Mouse (Mus musculus): Measurements from ENCODE around the gene Vrtn.

DNA sequence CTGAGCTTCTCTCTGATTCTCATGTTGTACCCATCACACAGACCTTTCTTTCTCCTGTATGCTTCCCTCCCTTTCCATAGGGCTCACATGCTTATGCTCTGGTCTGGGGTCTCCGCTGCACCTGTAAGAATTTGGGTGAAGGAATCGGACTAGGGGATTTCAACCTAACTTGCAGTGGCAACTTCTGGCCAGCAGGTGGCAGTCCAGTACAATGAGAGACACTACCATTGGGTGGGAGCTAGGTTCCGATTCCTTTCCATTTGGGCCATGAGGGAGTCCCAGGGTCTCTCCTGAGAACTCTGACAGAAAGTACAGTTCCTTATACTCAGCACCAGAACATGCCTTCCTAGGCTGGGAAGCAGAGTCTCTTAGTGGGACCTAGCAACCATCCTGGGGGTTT, 13.1 kb downstream of the Vrtn start:
- TF ChIP-seq TBP (IDR thresholded peaks at IDR 0.05; ENCODE audit: low read depth, low read length) (no peak), GATA1 (IDR thresholded peaks at IDR 0.05; ENCODE audit: low read depth, low read length) (no peak)

All from MEL (cell line).